Mouse (Mus musculus): ENCODE results near the gene Syngr3. TPM values are rescaled to one million over a fixed set of nuclear protein-coding genes. Genes with fewer than 3 reads are reported as not detected.

The Syngr3 gene
- 6.2 and 6.6 TPM in 2 replicates for polyA plus RNA-seq (2014; fragmentation: Nextera tagmentation; extraction: Ambion mirVana)

GRCm38 (mm10) chr17:24689251-24690081, at the start of gene Syngr3:
Syngr3 (minus strand) TSS chr17:24689955.
- H3K36me3 ChIP-seq (replicated peaks; ENCODE audit: control insufficient read depth, insufficient read depth, low read depth, low read length), result peaks cover 8% of the 10 kb centered on the region
- no peak for ATAC-seq (replicated peaks; ENCODE audit: insufficient number of reproducible peaks, low FRiP score, low TSS enrichment, low read depth)
- peaks cover 36% of the 10 kb centered on the region for H3K27me3 ChIP-seq (ENCODE audit: control insufficient read depth, insufficient read depth, low read length)
- peak within 1 kb of the TSS; percentile 65 for H3K4me3 ChIP-seq (ENCODE audit: low read depth, low read length)
- H3K4me2 ChIP-seq (ENCODE audit: low read depth, low read length), result peak within 1 kb of the TSS; percentile 93
- H3K9me3 ChIP-seq (replicated peaks; ENCODE audit: control insufficient read depth, low read length), result no peaks in the 10 kb centered on the region
- no peak within 1 kb of the TSS for H3K27ac ChIP-seq (replicated peaks; ENCODE audit: low read depth, low read length)
- under 1% methylated on average over 51 of the region's 55 CpGs for WGBS
- H3K4me1 ChIP-seq (ENCODE audit: control insufficient read depth, insufficient read depth, low read length), result peaks cover 4% of the 10 kb centered on the region
- peak within 1 kb of the TSS; percentile 63 for H3K9ac ChIP-seq (replicated peaks; ENCODE audit: low read length)
- DNase-seq (ENCODE audit: low spot score), result peak; percentile 54

- no peak overlapping the region for H3K27ac ChIP-seq (replicated peaks; ENCODE audit: low read depth, low read length)
- H3K27me3 ChIP-seq (ENCODE audit: control insufficient read depth, insufficient read depth, low read length), result no peaks in the 10 kb centered on the region
- DNase-seq (ENCODE audit: low spot score) (no peak), ATAC-seq (replicated peaks; ENCODE audit: insufficient number of reproducible peaks, low FRiP score, low TSS enrichment, low read depth) (no peak)
- no peak overlapping the region for H3K4me2 ChIP-seq (ENCODE audit: low read depth, low read length)
- H3K36me3 ChIP-seq (replicated peaks; ENCODE audit: control insufficient read depth, insufficient read depth, low read depth, low read length), result no peaks in the 10 kb centered on the region
- WGBS, result 89% methylated on average over 4 of the region's 4 CpGs
- H3K4me3 ChIP-seq (ENCODE audit: low read depth, low read length), result no peak overlapping the region
- H3K9ac ChIP-seq (replicated peaks; ENCODE audit: low read length), result no peak overlapping the region
- H3K9me3 ChIP-seq (replicated peaks; ENCODE audit: control insufficient read depth, low read length), result no peaks in the 10 kb centered on the region
- no peaks in the 10 kb centered on the region for H3K4me1 ChIP-seq (ENCODE audit: control insufficient read depth, insufficient read depth, low read length)
These were observed 48.5 kb upstream of the Syngr3 start for GRCm38 (mm10) chr17:24738238-24738637.

GRCm38 (mm10) chr17:24737135-24737810, 47.5 kb upstream of the Syngr3 start:
- no peaks in the 10 kb centered on the region for H3K9me3 ChIP-seq (replicated peaks; ENCODE audit: control insufficient read depth, low read length)
- peak overlapping the region; percentile 59 for H3K4me3 ChIP-seq (ENCODE audit: low read depth, low read length)
- H3K4me2 ChIP-seq (ENCODE audit: low read depth, low read length), result peak overlapping the region; percentile 73
- 27% methylated on average over 8 of the region's 8 CpGs for WGBS
- peak; percentile 6 for DNase-seq (ENCODE audit: low spot score)
- no peak overlapping the region for H3K9ac ChIP-seq (replicated peaks; ENCODE audit: low read length)
- H3K27me3 ChIP-seq (ENCODE audit: control insufficient read depth, insufficient read depth, low read length), result no peaks in the 10 kb centered on the region
- no peak for ATAC-seq (replicated peaks; ENCODE audit: insufficient number of reproducible peaks, low FRiP score, low TSS enrichment, low read depth)
- no peak overlapping the region for H3K27ac ChIP-seq (replicated peaks; ENCODE audit: low read depth, low read length)
- H3K4me1 ChIP-seq (ENCODE audit: control insufficient read depth, insufficient read depth, low read length), result no peaks in the 10 kb centered on the region
- H3K36me3 ChIP-seq (replicated peaks; ENCODE audit: control insufficient read depth, insufficient read depth, low read depth, low read length), result no peaks in the 10 kb centered on the region

- H3K27me3 ChIP-seq (ENCODE audit: control insufficient read depth, insufficient read depth, low read length), result no peaks in the 10 kb centered on the region
- H3K36me3 ChIP-seq (replicated peaks; ENCODE audit: control insufficient read depth, insufficient read depth, low read depth, low read length), result no peaks in the 10 kb centered on the region
- ATAC-seq (replicated peaks; ENCODE audit: insufficient number of reproducible peaks, low FRiP score, low TSS enrichment, low read depth) (peak; percentile 93), DNase-seq (ENCODE audit: low spot score) (peak; percentile 99)
- H3K4me2 ChIP-seq (ENCODE audit: low read depth, low read length), result peak within 1 kb of the TSS; percentile 73
- peak within 1 kb of the TSS; percentile 59 for H3K4me3 ChIP-seq (ENCODE audit: low read depth, low read length)
- H3K9ac ChIP-seq (replicated peaks; ENCODE audit: low read length), result peak within 1 kb of the TSS; percentile 64
- H3K4me1 ChIP-seq (ENCODE audit: control insufficient read depth, insufficient read depth, low read length), result no peaks in the 10 kb centered on the region
- WGBS, result 1% methylated on average over 29 of the region's 29 CpGs
- H3K9me3 ChIP-seq (replicated peaks; ENCODE audit: control insufficient read depth, low read length), result no peaks in the 10 kb centered on the region
- H3K27ac ChIP-seq (replicated peaks; ENCODE audit: low read depth, low read length), result no peak within 1 kb of the TSS; the same call in 1 of the 2 replicates
These were observed 46.7 kb upstream of the Syngr3 start, which contains the start of gene Msrb1 for GRCm38 (mm10) chr17:24736330-24737051. Msrb1 (plus strand) TSS chr17:24736642.

- Histone ChIP-seq H3K27ac (replicated peaks; ENCODE audit: low read depth, low read length) (no peak overlapping the region), H3K9me3 (replicated peaks; ENCODE audit: control insufficient read depth, low read length) (no peaks in the 10 kb centered on the region), H3K4me3 (ENCODE audit: low read depth, low read length) (no peak overlapping the region), H3K4me2 (ENCODE audit: low read depth, low read length) (no peak overlapping the region), H3K36me3 (replicated peaks; ENCODE audit: control insufficient read depth, insufficient read depth, low read depth, low read length) (no peaks in the 10 kb centered on the region), H3K9ac (replicated peaks; ENCODE audit: low read length) (no peak overlapping the region), H3K27me3 (ENCODE audit: control insufficient read depth, insufficient read depth, low read length) (no peaks in the 10 kb centered on the region), H3K4me1 (ENCODE audit: control insufficient read depth, insufficient read depth, low read length) (no peaks in the 10 kb centered on the region)
- ATAC-seq (replicated peaks; ENCODE audit: insufficient number of reproducible peaks, low FRiP score, low TSS enrichment, low read depth), result no peak
- no peak for DNase-seq (ENCODE audit: low spot score)
- 84% methylated on average over 7 of the region's 7 CpGs for WGBS
These were observed 45.7 kb upstream of the Syngr3 start for GRCm38 (mm10) chr17:24735446-24735845.

GRCm38 (mm10) chr17:24734513-24734912, 44.8 kb upstream of the Syngr3 start:
- H3K4me3 ChIP-seq (ENCODE audit: low read depth, low read length), result no peak overlapping the region
- H3K36me3 ChIP-seq (replicated peaks; ENCODE audit: control insufficient read depth, insufficient read depth, low read depth, low read length), result no peaks in the 10 kb centered on the region
- H3K9ac ChIP-seq (replicated peaks; ENCODE audit: low read length), result no peak overlapping the region
- WGBS, result 77% methylated on average over 1 of the region's 1 CpGs
- no peaks in the 10 kb centered on the region for H3K9me3 ChIP-seq (replicated peaks; ENCODE audit: control insufficient read depth, low read length)
- no peak overlapping the region for H3K27ac ChIP-seq (replicated peaks; ENCODE audit: low read depth, low read length)
- ATAC-seq (replicated peaks; ENCODE audit: insufficient number of reproducible peaks, low FRiP score, low TSS enrichment, low read depth), result no peak
- H3K27me3 ChIP-seq (ENCODE audit: control insufficient read depth, insufficient read depth, low read length), result no peaks in the 10 kb centered on the region
- no peak overlapping the region for H3K4me2 ChIP-seq (ENCODE audit: low read depth, low read length)
- no peak for DNase-seq (ENCODE audit: low spot score)
- no peaks in the 10 kb centered on the region for H3K4me1 ChIP-seq (ENCODE audit: control insufficient read depth, insufficient read depth, low read length)

- no peak overlapping the region for H3K27ac ChIP-seq (replicated peaks; ENCODE audit: low read depth, low read length)
- H3K36me3 ChIP-seq (replicated peaks; ENCODE audit: control insufficient read depth, insufficient read depth, low read depth, low read length), result no peaks in the 10 kb centered on the region
- no peaks in the 10 kb centered on the region for H3K27me3 ChIP-seq (ENCODE audit: control insufficient read depth, insufficient read depth, low read length)
- ATAC-seq (replicated peaks; ENCODE audit: insufficient number of reproducible peaks, low FRiP score, low TSS enrichment, low read depth) (no peak), DNase-seq (ENCODE audit: low spot score) (no peak)
- H3K4me1 ChIP-seq (ENCODE audit: control insufficient read depth, insufficient read depth, low read length), result no peaks in the 10 kb centered on the region
- no peaks in the 10 kb centered on the region for H3K9me3 ChIP-seq (replicated peaks; ENCODE audit: control insufficient read depth, low read length)
- 92% methylated on average over 21 of the region's 21 CpGs for WGBS
- H3K4me2 ChIP-seq (ENCODE audit: low read depth, low read length), result no peak overlapping the region
- H3K4me3 ChIP-seq (ENCODE audit: low read depth, low read length), result no peak overlapping the region
- no peak overlapping the region for H3K9ac ChIP-seq (replicated peaks; ENCODE audit: low read length)
These were observed 43.8 kb upstream of the Syngr3 start for GRCm38 (mm10) chr17:24733434-24734050.
